Mouse (Mus musculus) G1E (cell line): ENCODE results near the gene Ovch2.

Experiments
- CTCF ChIP-seq: IDR thresholded peaks from 2 replicates; pipeline ENCODE4 v1.5.1; 2012; ENCODE audit warnings: low read depth, low read length, inconsistent platforms, mixed read lengths
- POLR2AphosphoS5 ChIP-seq: IDR thresholded peaks from 2 replicates; pipeline ENCODE4 v1.6.1; 2012; ENCODE audit warnings: low read depth, low read length, inconsistent platforms; ENCODE audit not compliant: insufficient replicate concordance
- TAL1 ChIP-seq: conservative IDR thresholded peaks from 2 replicates; pipeline ENCODE4 v1.6.1; 2012; ENCODE audit warnings: low read depth, low read length, inconsistent platforms, mixed read lengths

GRCm38 (mm10) chr7:107778216-107778615, 22.8 kb downstream of the Ovch2 start:
- TF ChIP-seq CTCF (no peak), TAL1 (no peak), POLR2AphosphoS5 (no peak)
